In genomic region chr1:185587671-185588347, GRCm38 (mm10) we compare ENCODE assay signal across 13 mouse cellular contexts.
DNase-seq lines count a peak whose midpoint lies in the region; ATAC-seq and TF ChIP-seq lines count a peak whose summit lies in the region.
"Had no signal": no experiment of that assay in that cellular context is flagged by ENCODE, and none has a peak within 500 bp of the region (broad histone marks: within the 10 kb centered on the region; RNA-seq: fewer than 3 reads in every experiment).

No protein-coding gene starts in this region.

- no peak overlapping the region for H3K9ac ChIP-seq in heart, embryonic 14.5 days (ENCODE audit: low read length)
- no peak overlapping the region for H3K9ac ChIP-seq in lung, postnatal 0 days (replicated peaks; ENCODE audit: low read depth)
- H3K9ac ChIP-seq in midbrain, embryonic 14.5 days (replicated peaks; ENCODE audit: low read length), result no peak overlapping the region
- H3K9ac ChIP-seq in midbrain, postnatal 0 days (replicated peaks; ENCODE audit: low read length, poor library complexity, severe bottlenecking), result no peak overlapping the region
- H3K9ac ChIP-seq: forebrain, embryonic 15.5 days; hindbrain, embryonic 15.5 days; midbrain, embryonic 12.5 days had no signal

- H3K9me3 ChIP-seq in heart, embryonic 10.5 days, result no peaks in the 10 kb centered on the region
- no peaks in the 10 kb centered on the region for H3K9me3 ChIP-seq in heart, embryonic 14.5 days (ENCODE audit: control insufficient read depth, low read length)
- H3K9me3 ChIP-seq in lung, postnatal 0 days (ENCODE audit: low read length), result no peaks in the 10 kb centered on the region
- H3K9me3 ChIP-seq in midbrain, embryonic 14.5 days (ENCODE audit: control insufficient read depth, low read length), result no peaks in the 10 kb centered on the region
- no peaks in the 10 kb centered on the region for H3K9me3 ChIP-seq in midbrain, postnatal 0 days (ENCODE audit: low read length)
- H3K9me3 ChIP-seq: forebrain, embryonic 15.5 days; hindbrain, embryonic 15.5 days; midbrain, embryonic 12.5 days had no signal

- H3K4me3 ChIP-seq in heart, embryonic 10.5 days, result no peak overlapping the region
- H3K4me3 ChIP-seq in heart, embryonic 14.5 days (ENCODE audit: control insufficient read depth in 1 of 2, insufficient read depth in 1 of 2, low read depth in 1 of 2, low read length in 2 of 2), result no peak overlapping the region
- no peak overlapping the region for H3K4me3 ChIP-seq in lung, postnatal 0 days (ENCODE audit: low read depth, low read length)
- H3K4me3 ChIP-seq in midbrain, embryonic 14.5 days (replicated peaks; ENCODE audit: low read depth, low read length), result no peak overlapping the region
- no peak overlapping the region for H3K4me3 ChIP-seq in midbrain, postnatal 0 days (ENCODE audit: low read depth, low read length)
- H3K4me3 ChIP-seq: forebrain, embryonic 15.5 days; hindbrain, embryonic 15.5 days; midbrain, embryonic 12.5 days had no signal

- H3K27ac ChIP-seq in heart, embryonic 10.5 days, result peak overlapping the region; percentile 25; the same call in 1 of the 2 replicates
- peak overlapping the region in 1 of 2 experiments; percentile 14; a peak in 1 of 4 replicates for H3K27ac ChIP-seq in heart, embryonic 14.5 days (replicated peaks in 1 of 2; ENCODE audit: control insufficient read depth in 1 of 2, insufficient read depth in 1 of 2, low read depth in 2 of 2, low read length in 2 of 2)
- H3K27ac ChIP-seq in lung, postnatal 0 days (ENCODE audit: low read length), result peak overlapping the region; percentile 60
- H3K27ac ChIP-seq in midbrain, embryonic 14.5 days (replicated peaks; ENCODE audit: low read depth, low read length), result no peak overlapping the region
- H3K27ac ChIP-seq in midbrain, postnatal 0 days (ENCODE audit: low read depth, low read length), result no peak overlapping the region
- H3K27ac ChIP-seq: forebrain, embryonic 15.5 days; hindbrain, embryonic 15.5 days; midbrain, embryonic 12.5 days had no signal

- 71% methylated on average over 13 of the region's 13 CpGs for WGBS in heart, embryonic 10.5 days
- WGBS in heart, embryonic 14.5 days, result 67% methylated on average over 13 of the region's 13 CpGs
- WGBS in lung, postnatal 0 days, result 36% methylated on average over 13 of the region's 13 CpGs
- 91% methylated on average over 13 of the region's 13 CpGs for WGBS in midbrain, embryonic 14.5 days
- WGBS in midbrain, postnatal 0 days, result 85% methylated on average over 13 of the region's 13 CpGs

- TF ChIP-seq EP300 in lung, postnatal 0 days (IDR thresholded peaks at IDR 0.05), result peak; percentile 79

- no peak for DNase-seq in heart, embryonic 10.5 days (ENCODE audit: low spot score)
- no peak for DNase-seq in heart, postnatal 25 days (ENCODE audit: low spot score)
- peak; percentile 21 for DNase-seq in adipocyte (ENCODE audit: low spot score)
- peak; percentile 77 for DNase-seq in lung, postnatal 0 days (ENCODE audit: low spot score)
- DNase-seq in midbrain, embryonic 14.5 days, result no peak
- no peak for DNase-seq in midbrain, postnatal 0 days (ENCODE audit: low spot score)
- DNase-seq: cerebellum, postnatal 10 days; liver had no signal

- H3K27me3 ChIP-seq in heart, embryonic 10.5 days (ENCODE audit: insufficient read depth, poor library complexity, severe bottlenecking), result no peaks in the 10 kb centered on the region
- H3K27me3 ChIP-seq in heart, embryonic 14.5 days (ENCODE audit: control insufficient read depth, insufficient read depth, low read length), result no peaks in the 10 kb centered on the region
- H3K27me3 ChIP-seq in lung, postnatal 0 days (replicated peaks; ENCODE audit: insufficient read depth, low read length), result no peaks in the 10 kb centered on the region
- no peaks in the 10 kb centered on the region for H3K27me3 ChIP-seq in midbrain, embryonic 14.5 days (ENCODE audit: control insufficient read depth, insufficient read depth, low read length)
- no peaks in the 10 kb centered on the region for H3K27me3 ChIP-seq in midbrain, postnatal 0 days (ENCODE audit: insufficient read depth, low read length)
- H3K27me3 ChIP-seq: forebrain, embryonic 15.5 days; hindbrain, embryonic 15.5 days; midbrain, embryonic 12.5 days had no signal

- 0 out of 2 replicates have a peak, but pooled peaks have one; percentile 35 for ATAC-seq in heart, embryonic 14.5 days (ENCODE audit: insufficient number of reproducible peaks, insufficient read depth, low FRiP score, low read depth)
- ATAC-seq in lung, postnatal 0 days, result peak; percentile 83
- ATAC-seq in megakaryocyte, adult 5-6 weeks (ENCODE audit: poor library complexity, severe bottlenecking), result no peak
- no peak for ATAC-seq in midbrain, embryonic 14.5 days (ENCODE audit: low FRiP score, low TSS enrichment)
- no peak for ATAC-seq in midbrain, postnatal 0 days (ENCODE audit: low FRiP score)
- ATAC-seq: forebrain, embryonic 15.5 days had no signal

- TF ChIP-seq CTCF in lung, postnatal 0 days (IDR thresholded peaks at IDR 0.05), result no peak
- TF ChIP-seq CTCF in midbrain, postnatal 0 days (IDR thresholded peaks at IDR 0.05), result no peak

- no peak overlapping the region for H3K4me2 ChIP-seq in heart, embryonic 14.5 days (ENCODE audit: low read length)
- H3K4me2 ChIP-seq in lung, postnatal 0 days (replicated peaks; ENCODE audit: low read depth, low read length), result no peak overlapping the region
- no peak overlapping the region for H3K4me2 ChIP-seq in midbrain, embryonic 14.5 days (ENCODE audit: low read length)
- no peak overlapping the region for H3K4me2 ChIP-seq in midbrain, postnatal 0 days (ENCODE audit: low read depth, low read length, poor library complexity, severe bottlenecking)
- H3K4me2 ChIP-seq: forebrain, embryonic 15.5 days; hindbrain, embryonic 15.5 days; midbrain, embryonic 12.5 days had no signal

- H3K4me1 ChIP-seq in heart, embryonic 10.5 days, result peaks cover 19% of the 10 kb centered on the region
- H3K4me1 ChIP-seq in heart, embryonic 14.5 days (ENCODE audit: control insufficient read depth in 2 of 2, insufficient read depth in 2 of 2, low read length in 2 of 2), result peaks cover 3 to 7% of the 10 kb centered on the region in 2 experiments; a peak in 2 of 4 replicates
- no peaks in the 10 kb centered on the region for H3K4me1 ChIP-seq in lung, postnatal 0 days (ENCODE audit: insufficient read depth, low read depth, low read length)
- no peaks in the 10 kb centered on the region for H3K4me1 ChIP-seq in midbrain, embryonic 14.5 days (ENCODE audit: control insufficient read depth, insufficient read depth, low read length)
- no peaks in the 10 kb centered on the region for H3K4me1 ChIP-seq in midbrain, postnatal 0 days (ENCODE audit: insufficient read depth, low read length)
- H3K4me1 ChIP-seq: forebrain, embryonic 15.5 days; hindbrain, embryonic 15.5 days; midbrain, embryonic 12.5 days had no signal

- H3K36me3 ChIP-seq in heart, embryonic 10.5 days, result no peaks in the 10 kb centered on the region
- H3K36me3 ChIP-seq in heart, embryonic 14.5 days (ENCODE audit: control insufficient read depth, insufficient read depth, low read length), result no peaks in the 10 kb centered on the region
- no peaks in the 10 kb centered on the region for H3K36me3 ChIP-seq in lung, postnatal 0 days (ENCODE audit: insufficient read depth, low read length)
- H3K36me3 ChIP-seq in midbrain, embryonic 14.5 days (ENCODE audit: control insufficient read depth, insufficient read depth, low read length), result no peaks in the 10 kb centered on the region
- H3K36me3 ChIP-seq in midbrain, postnatal 0 days (ENCODE audit: insufficient read depth, low read length), result no peaks in the 10 kb centered on the region
- H3K36me3 ChIP-seq: forebrain, embryonic 15.5 days; hindbrain, embryonic 15.5 days; midbrain, embryonic 12.5 days had no signal

- intact Hi-C loops in heart, postnatal 25 days (cut with DNase I), result no loop called here

Comparison
In these comparisons a context has a peak if more than half of its experiments do, and no peak if none do; other contexts are left out.
1. DNase-seq: peak in adipocyte (single experiment) and lung, postnatal 0 days (single experiment); none in heart, embryonic 10.5 days (single experiment), heart, postnatal 25 days (single experiment), midbrain, embryonic 14.5 days (single experiment) and midbrain, postnatal 0 days (single experiment).
2. H3K27ac ChIP-seq: peak in heart, embryonic 10.5 days (single experiment) and lung, postnatal 0 days (single experiment); none in midbrain, embryonic 14.5 days (single experiment) and midbrain, postnatal 0 days (single experiment).
3. ATAC-seq: peak in heart, embryonic 14.5 days (single experiment) and lung, postnatal 0 days (single experiment); none in megakaryocyte, adult 5-6 weeks (single experiment), midbrain, embryonic 14.5 days (single experiment) and midbrain, postnatal 0 days (single experiment).